Mouse (Mus musculus): ENCODE measurements at regions not wholly inside any gene's neighbourhood (a gene's known extent, or its start where the extent isn't known, plus 50 kb on each side); places are given as distances from the start of the nearest gene placed in this dataset.

GRCm38 (mm10) chr15:60762071-60762470 is 91.5 kb downstream of the Fam84b start:
- no peak for DNase-seq (ENCODE audit: low spot score)

DNA sequence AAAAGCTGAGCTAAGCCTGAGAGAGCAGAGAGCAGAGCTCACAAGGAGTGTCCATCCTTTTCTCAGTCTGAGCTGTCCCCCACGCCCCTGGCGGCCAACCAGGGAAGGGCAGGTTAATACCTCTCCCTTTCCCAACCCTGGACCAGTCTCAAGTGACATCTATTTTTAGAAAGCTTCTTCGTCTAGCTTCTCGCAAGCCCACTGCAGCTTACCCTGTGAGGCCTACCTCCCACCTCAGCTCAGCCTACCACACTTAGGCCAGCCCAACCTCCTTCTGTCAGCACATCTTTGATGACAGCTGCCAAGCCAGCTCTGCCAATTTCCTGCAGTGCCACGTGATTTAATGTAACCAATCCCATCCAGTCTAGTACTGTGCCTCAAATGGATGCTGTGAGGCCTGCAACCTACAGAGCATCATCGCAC is 93.6 kb downstream of the Fam84b start:
- DNase-seq (ENCODE audit: low spot score): peak; percentile 63

DNA sequence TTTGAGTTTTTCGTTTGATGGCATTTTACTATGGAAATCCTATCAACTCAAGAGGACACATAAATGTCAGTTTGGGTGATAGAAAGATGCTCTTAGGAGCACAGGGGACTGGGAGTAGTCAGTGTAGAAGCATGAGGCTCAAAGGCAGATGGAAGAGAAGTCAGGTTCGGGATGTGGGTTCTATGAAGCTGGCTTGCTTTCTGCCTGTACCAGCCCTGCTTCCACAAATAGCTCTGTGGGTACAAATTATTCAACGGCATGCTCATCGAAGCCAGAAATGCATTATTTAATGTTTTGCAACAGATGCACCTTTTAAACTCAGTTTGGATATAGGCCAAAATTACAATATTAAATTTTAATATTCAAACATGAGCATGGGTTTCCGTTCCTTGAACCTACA is 99.3 kb downstream of the Fam84b start:
- DNase-seq (ENCODE audit: low spot score): no peak

- no peak for DNase-seq (ENCODE audit: low spot score)
Observed at GRCm38 (mm10) chr15:60739598-60739997, 114.0 kb downstream of the Fam84b start.

DNA sequence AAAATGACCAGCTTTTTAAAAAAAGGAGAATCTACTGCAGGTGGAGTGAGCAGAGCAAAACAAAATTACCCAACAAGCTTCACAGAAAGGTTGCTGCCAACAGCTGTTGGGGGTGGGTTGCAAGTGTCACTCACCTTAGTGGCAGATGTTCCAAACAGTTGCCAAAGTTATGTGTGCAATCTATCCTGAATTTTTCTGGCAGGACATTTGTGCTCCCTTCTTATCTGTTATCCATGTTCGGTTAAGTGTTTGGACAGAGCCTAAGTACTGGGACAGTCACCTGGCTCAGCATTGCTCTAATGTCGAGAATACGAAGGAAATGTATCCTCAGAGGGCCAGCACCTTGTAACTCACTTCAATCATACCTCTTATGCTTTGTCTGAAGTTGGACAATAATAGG is 115.3 kb downstream of the Fam84b start:
- no peak for DNase-seq (ENCODE audit: low spot score)

DNA sequence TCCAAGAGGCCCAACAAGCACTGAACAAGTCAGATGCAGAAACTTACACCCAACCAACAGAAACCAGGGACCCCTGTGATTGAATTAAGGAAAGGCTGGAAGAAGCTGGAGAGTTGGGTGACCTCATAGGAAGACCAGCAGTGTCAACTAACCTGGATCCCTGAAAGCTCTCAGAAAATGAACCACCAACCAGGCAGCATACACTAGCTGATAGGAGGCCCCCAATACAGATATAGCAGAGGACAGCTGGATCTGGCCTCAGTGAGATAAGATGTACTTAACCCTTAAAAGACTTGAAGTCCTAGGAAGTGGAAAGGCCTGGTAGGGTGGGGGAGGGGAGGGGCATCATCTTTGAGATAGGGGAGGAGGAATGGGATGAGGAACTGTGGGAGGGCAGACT is 121.2 kb downstream of the Fam84b start:
- DNase-seq (ENCODE audit: low spot score): no peak

- no peak for DNase-seq (ENCODE audit: low spot score)
Observed at GRCm38 (mm10) chr15:60728754-60729153, 124.8 kb downstream of the Fam84b start.

- no peak for DNase-seq (ENCODE audit: low spot score)
Observed at GRCm38 (mm10) chr15:60728337-60728736, 125.2 kb downstream of the Fam84b start.

- no peak for DNase-seq (ENCODE audit: low spot score)
Observed at GRCm38 (mm10) chr15:60719332-60719731, 134.2 kb downstream of the Fam84b start.

DNA sequence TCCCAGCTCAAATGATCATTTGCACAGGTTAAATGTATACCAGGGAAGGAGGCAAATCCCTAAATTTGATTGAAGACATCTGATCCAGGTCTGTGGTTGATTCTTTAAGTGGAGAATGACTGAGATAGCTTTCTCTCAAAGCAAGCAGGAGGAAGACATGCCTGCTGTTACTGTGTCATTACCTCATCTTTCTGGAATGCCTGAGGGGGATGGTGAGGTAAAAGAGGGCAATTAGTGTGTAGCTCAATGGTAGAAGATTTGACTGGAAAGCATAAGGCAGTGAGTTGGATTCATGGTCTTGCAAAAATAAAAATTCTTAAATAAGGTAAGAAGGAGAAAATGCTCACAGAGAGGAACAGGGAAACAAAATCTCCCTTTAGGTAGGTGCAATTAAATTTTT is 144.9 kb downstream of the Fam84b start:
- no peak for DNase-seq (ENCODE audit: low spot score)

GRCm38 (mm10) chr15:60706009-60706408 is 147.6 kb downstream of the Fam84b start:
- no peak for DNase-seq (ENCODE audit: low spot score)

- DNase-seq (ENCODE audit: low spot score): no peak
Observed at GRCm38 (mm10) chr15:60701273-60701672, 152.3 kb downstream of the Fam84b start.

- DNase-seq (ENCODE audit: low spot score): no peak
Observed at GRCm38 (mm10) chr15:60694746-60695145, 158.8 kb downstream of the Fam84b start.

DNA sequence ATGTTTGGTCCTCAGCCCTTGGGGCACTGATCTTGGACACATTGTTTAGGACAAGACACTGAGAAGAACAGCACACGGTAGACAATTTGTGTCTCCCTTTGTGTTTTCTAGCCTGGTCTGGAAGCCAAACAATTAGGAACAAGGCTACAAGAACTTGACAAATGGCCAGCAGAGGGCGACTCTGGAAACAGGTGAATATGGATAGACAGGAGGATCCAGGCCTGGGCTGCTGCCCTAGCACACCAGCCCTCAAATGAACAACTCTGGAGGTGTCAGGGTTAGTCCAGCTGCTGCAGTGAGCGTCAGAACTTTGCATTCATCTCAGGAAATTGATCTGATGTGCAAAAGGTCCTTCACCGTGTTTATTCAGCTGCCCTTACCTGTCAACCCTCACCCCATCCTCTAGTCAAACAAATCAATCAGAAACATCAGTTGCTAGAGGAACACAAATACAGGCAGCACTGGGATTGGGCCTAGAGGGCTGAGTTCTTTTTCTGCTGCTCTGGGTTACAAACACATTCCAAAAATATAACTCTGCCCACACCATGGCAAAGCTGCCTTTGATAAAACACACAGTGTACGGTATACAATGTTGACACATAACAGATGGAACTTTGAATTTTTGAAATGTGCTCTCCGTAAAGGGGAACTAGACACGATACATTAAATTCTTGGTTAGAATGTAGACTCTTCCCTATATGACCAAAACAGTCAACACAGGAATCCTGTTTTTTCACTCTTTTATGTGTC is 159.7 kb downstream of the Fam84b start:
- DNase-seq (ENCODE audit: low spot score): peak; percentile 47

DNA sequence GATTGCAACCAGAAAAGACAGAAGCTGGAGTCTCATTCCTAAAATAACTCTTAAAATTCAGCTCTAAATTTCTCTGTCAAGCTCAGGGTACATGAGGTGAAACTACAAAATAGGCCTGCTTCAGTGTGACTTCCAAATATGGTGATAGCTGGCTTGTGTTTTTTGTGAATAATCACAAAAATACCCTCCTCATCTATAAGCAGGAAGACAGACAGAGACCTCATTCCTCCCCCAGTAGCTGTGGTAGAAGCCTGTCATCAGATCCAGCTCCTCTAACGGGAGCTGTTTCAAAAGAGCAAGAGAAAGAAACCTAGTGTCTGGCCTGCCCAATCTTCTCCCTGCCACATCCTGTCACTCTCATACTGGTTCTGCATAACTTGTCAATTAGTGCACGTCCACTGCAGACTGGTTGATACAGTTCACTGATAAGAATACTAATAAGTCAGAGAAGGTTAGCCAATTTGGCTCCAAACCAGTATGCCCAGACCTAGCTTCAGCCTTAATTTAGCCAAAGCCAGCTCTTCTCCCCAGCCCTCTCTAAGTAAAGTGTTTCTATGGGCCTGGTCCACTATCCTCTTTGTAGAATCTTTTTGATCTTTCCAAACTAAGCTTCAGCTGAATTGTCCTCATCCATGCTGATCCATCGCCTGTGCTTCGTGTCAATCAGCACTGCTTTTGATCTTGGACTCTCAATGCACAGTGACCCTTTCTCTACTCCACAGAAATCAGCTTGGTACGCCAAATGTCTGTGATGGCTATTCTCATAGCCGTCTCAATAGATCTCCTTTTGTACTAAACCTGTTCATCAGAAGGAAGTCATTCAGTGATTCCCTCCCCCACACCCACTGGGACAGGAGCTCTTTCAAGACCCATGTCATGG is 160.6 kb downstream of the Fam84b start:
- DNase-seq (ENCODE audit: low spot score): no peak

- DNase-seq (ENCODE audit: low spot score): no peak
Observed at GRCm38 (mm10) chr15:60692149-60692548, 161.4 kb downstream of the Fam84b start.

GRCm38 (mm10) chr15:60677397-60677796 is 176.2 kb downstream of the Fam84b start:
- DNase-seq (ENCODE audit: low spot score): no peak

GRCm38 (mm10) chr15:60657572-60657971 is 196.0 kb downstream of the Fam84b start:
- DNase-seq (ENCODE audit: low spot score): no peak

GRCm38 (mm10) chr15:60655113-60655512 is 198.5 kb downstream of the Fam84b start:
- no peak for DNase-seq (ENCODE audit: low spot score)

DNA sequence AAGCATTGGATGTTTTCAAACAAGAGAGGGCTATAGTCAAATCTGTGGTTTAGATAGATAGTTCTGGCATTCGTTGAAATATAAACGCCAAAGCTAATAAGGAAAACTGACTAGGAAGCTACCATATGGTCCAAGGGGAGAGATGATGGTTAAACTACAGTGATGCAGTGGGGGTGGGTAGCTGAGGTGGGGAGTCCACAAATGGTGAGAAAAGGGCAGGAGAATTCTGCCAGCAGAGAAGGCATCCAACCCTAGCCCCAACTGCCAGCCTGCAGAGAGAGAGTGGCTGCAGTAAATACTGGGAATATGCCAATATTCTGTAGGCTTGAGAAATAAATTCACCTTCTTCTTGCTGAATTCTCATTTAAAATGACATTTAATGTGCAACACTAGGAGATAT is 204.3 kb downstream of the Fam84b start:
- DNase-seq (ENCODE audit: low spot score): no peak

GRCm38 (mm10) chr15:60641770-60642169 is 211.8 kb downstream of the Fam84b start:
- DNase-seq (ENCODE audit: low spot score): no peak

DNA sequence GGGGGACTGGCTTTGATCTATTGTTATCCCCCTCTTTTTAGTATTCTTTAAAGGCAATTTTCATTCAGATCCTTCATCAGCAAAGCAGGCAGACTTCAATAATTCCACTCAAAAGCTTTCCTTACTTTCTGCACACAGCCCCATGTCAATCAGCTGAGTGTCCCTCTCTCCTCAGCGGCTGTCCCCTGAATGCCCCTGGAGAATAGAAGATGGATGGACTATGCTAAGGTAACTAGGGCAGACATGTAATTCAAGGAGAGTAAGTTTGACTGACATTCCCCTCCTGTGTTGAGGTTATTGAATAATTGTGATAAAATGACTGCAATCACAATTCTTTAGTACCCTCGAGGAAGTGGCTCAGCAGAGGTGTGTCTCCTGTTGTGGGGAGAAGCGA is 220.1 kb downstream of the Fam84b start:
- DNase-seq (ENCODE audit: low spot score): no peak

- DNase-seq (ENCODE audit: low spot score): no peak
Observed at GRCm38 (mm10) chr15:60632789-60633456, 220.7 kb downstream of the Fam84b start.

Measured in urinary bladder, postnatal 25 days (tissue).